Mouse (Mus musculus) gastrocnemius, postnatal 36 days (tissue): ENCODE data around the gene Slc4a11. TPM values are rescaled to one million over a fixed set of nuclear protein-coding genes. Genes with fewer than 3 reads are reported as not detected.

Experiments
- DNase-seq, 2 experiments: peaks; one replicate each; pipeline ENCODE4 v3.0.0; 2022
- intact Hi-C: fragments of 180-260 bp; cut with DNase I; formaldehyde crosslinking; loops from one replicate; pipeline ENCODE4 v1.15.1; 2025
- total RNA-seq, 2 experiments: library from RNA; stranded (reverse); gene quantifications; 2 replicates each; pipeline ENCODE4 v1.2.3; 2021

Gene Slc4a11
- total RNA-seq, 2 experiments from 2014 or later = 0.12 TPM; not detected in 1

DNA sequence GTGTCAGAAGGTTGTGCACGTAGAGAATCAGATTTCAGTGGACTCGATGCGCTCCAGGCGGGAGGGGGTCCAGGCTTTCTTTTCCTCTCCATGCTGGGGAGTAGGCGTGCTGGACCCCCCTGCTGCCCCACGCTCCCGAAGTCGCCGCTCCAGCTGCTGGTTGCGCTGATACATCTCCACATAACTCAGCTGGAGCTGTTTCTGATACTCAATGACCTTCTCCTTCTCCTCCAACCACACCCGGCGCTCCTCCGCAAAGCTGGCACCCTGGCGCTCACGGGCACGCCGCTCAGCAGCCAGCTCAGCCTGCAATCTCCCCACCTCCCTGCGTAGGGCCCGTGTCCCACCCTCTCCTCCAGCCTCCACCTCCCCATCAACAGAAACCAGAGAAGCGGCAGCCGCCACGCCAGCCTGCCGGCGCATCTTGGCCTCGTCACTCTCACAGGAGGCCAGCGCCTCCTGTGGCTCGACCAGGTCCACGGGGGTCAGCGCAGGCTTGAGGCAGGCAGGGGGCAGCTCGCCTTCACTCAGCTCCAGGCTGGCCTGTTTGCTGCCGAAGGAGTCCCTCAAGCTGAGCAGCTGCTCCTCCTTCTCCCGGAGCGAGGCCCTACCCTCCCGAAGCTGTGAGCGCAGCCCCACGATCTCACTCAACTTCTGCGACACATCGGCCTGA is 62.4 kb downstream of the Slc4a11 start:
- DNase-seq = no peak
- intact Hi-C loops = no loop called here

Other genes with a start within 250 kb of the Slc4a11 start
- gene Ptpra, start 247.2 kb downstream of the Slc4a11 start, total RNA-seq = 10 to 100 TPM; 15.5 to 20.6 TPM
- gene Mrps26, start 133.8 kb downstream of the Slc4a11 start, total RNA-seq = 10 to 100 TPM; 38.6 to 47.7 TPM
- gene Oxt, start 121.3 kb downstream of the Slc4a11 start, total RNA-seq = not detected
- gene Avp, start 115.0 kb downstream of the Slc4a11 start, total RNA-seq = not detected
- gene Fastkd5, start 67.5 kb downstream of the Slc4a11 start, total RNA-seq = 1 to 10 TPM; 4.9 to 5.2 TPM
- gene Ubox5, start 67.5 kb downstream of the Slc4a11 start, total RNA-seq = 1 to 10 TPM; 3.4 to 5.3 TPM
- 1 to 10 TPM; 1.9 to 2.4 TPM for gene Lzts3, start 54.7 kb downstream of the Slc4a11 start, total RNA-seq
- gene Ddrgk1, start 32.9 kb downstream of the Slc4a11 start, total RNA-seq = 10 to 100 TPM; 82.3 to 96.2 TPM
- 10 to 100 TPM; 10.8 to 13.2 TPM for gene Itpa, start 29.9 kb downstream of the Slc4a11 start, total RNA-seq
- gene 4930402H24Rik, start 208.9 kb upstream of the Slc4a11 start, total RNA-seq = 1 to 10 TPM; 3.9 to 5.7 TPM
- gene Atrn, start 209.0 kb upstream of the Slc4a11 start, total RNA-seq = 10 to 100 TPM; 13.3 TPM